Comparison of ENCODE assay signal across 9 mouse cellular contexts in the genomic region with DNA sequence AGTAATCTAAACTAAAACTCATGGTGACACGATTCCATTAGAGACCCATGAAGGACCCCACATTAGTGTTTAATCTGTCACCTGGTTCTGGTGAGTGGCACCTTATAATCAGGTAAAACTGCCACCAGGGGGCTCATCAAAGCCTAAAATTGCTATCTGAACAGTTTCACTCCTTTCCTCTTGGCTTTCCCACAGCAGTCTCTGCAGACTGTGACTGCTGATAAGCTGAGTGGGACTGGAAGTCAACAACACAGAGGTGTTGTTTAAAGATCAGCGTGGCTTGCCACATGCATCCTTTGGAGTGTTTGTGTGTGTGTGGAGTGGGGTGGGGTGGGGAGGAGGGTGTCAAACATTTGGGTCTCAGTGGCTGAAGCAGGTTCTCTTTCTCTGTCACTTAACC.
DNase-seq lines count a peak whose midpoint lies in the region; ATAC-seq and TF ChIP-seq lines count a peak whose summit lies in the region.
"Had no signal": no experiment of that assay in that cellular context is flagged by ENCODE, and none has a peak within 500 bp of the region (broad histone marks: within the 10 kb centered on the region; RNA-seq: fewer than 3 reads in every experiment).

No protein-coding gene starts in this region.

- no peaks in the 10 kb centered on the region for H3K36me3 ChIP-seq in heart, adult 2 months (ENCODE audit: control insufficient read depth, insufficient read depth, low read length)
- H3K36me3 ChIP-seq in heart, embryonic 11.5 days (ENCODE audit: control insufficient read depth, insufficient read depth, low read length): no peaks in the 10 kb centered on the region
- no peaks in the 10 kb centered on the region for H3K36me3 ChIP-seq in midbrain, embryonic 13.5 days
- no peaks in the 10 kb centered on the region for H3K36me3 ChIP-seq in midbrain, embryonic 11.5 days (ENCODE audit: control insufficient read depth, insufficient read depth, low read length)
- no peaks in the 10 kb centered on the region for H3K36me3 ChIP-seq in forebrain, embryonic 15.5 days
- no peaks in the 10 kb centered on the region for H3K36me3 ChIP-seq in neural tube, embryonic 15.5 days
- H3K36me3 ChIP-seq: embryonic facial prominence, embryonic 13.5 days had no signal

- H3K4me2 ChIP-seq in heart, embryonic 11.5 days: no peak overlapping the region
- no peak overlapping the region for H3K4me2 ChIP-seq in midbrain, embryonic 13.5 days (replicated peaks)
- H3K4me2 ChIP-seq in midbrain, embryonic 11.5 days: no peak overlapping the region
- no peak overlapping the region for H3K4me2 ChIP-seq in forebrain, embryonic 15.5 days (replicated peaks)
- no peak overlapping the region for H3K4me2 ChIP-seq in neural tube, embryonic 15.5 days
- H3K4me2 ChIP-seq: embryonic facial prominence, embryonic 13.5 days had no signal

- TF ChIP-seq CTCF in heart, adult 2 months (IDR thresholded peaks at IDR 0.05): peak; percentile 36

- no peak for TF ChIP-seq EP300 in heart, adult 2 months (IDR thresholded peaks at IDR 0.05; ENCODE audit: insufficient read depth, low read depth, low read length)

- WGBS in heart, adult 2 months: 16% methylated on average over 2 of the region's 2 CpGs
- WGBS in heart, embryonic 11.5 days (ENCODE audit: insufficient replicate concordance): 22% methylated on average over 2 of the region's 2 CpGs
- 68% methylated on average over 2 of the region's 2 CpGs for WGBS in midbrain, embryonic 13.5 days
- 63% methylated on average over 2 of the region's 2 CpGs for WGBS in midbrain, embryonic 11.5 days
- 60% methylated on average over 2 of the region's 2 CpGs for WGBS in forebrain, embryonic 15.5 days
- WGBS in neural tube, embryonic 15.5 days: 50% methylated on average over 2 of the region's 2 CpGs

- no peaks in the 10 kb centered on the region for H3K27me3 ChIP-seq in heart, adult 2 months (ENCODE audit: control insufficient read depth, insufficient read depth, low read length)
- no peaks in the 10 kb centered on the region for H3K27me3 ChIP-seq in heart, embryonic 11.5 days (ENCODE audit: control insufficient read depth, insufficient read depth, low read length)
- H3K27me3 ChIP-seq in midbrain, embryonic 13.5 days: no peaks in the 10 kb centered on the region
- no peaks in the 10 kb centered on the region for H3K27me3 ChIP-seq in midbrain, embryonic 11.5 days (ENCODE audit: control insufficient read depth, insufficient read depth, low read length)
- H3K27me3 ChIP-seq in forebrain, embryonic 15.5 days: no peaks in the 10 kb centered on the region
- H3K27me3 ChIP-seq in neural tube, embryonic 15.5 days (replicated peaks): no peaks in the 10 kb centered on the region
- H3K27me3 ChIP-seq: embryonic facial prominence, embryonic 13.5 days had no signal

- no peak overlapping the region for H3K27ac ChIP-seq in heart, adult 2 months
- no peak overlapping the region for H3K27ac ChIP-seq in heart, embryonic 11.5 days (ENCODE audit: low read depth, low read length)
- H3K27ac ChIP-seq in midbrain, embryonic 13.5 days: no peak overlapping the region
- H3K27ac ChIP-seq in midbrain, embryonic 11.5 days (ENCODE audit: low read depth, low read length): no peak overlapping the region
- no peak overlapping the region for H3K27ac ChIP-seq in forebrain, embryonic 15.5 days (replicated peaks)
- H3K27ac ChIP-seq in neural tube, embryonic 15.5 days (replicated peaks): no peak overlapping the region
- H3K27ac ChIP-seq: embryonic facial prominence, embryonic 13.5 days had no signal

- no peaks in the 10 kb centered on the region for H3K4me1 ChIP-seq in heart, adult 2 months (ENCODE audit: control insufficient read depth, insufficient read depth, low read length)
- no peaks in the 10 kb centered on the region for H3K4me1 ChIP-seq in heart, embryonic 11.5 days (ENCODE audit: control insufficient read depth, insufficient read depth, low read length)
- no peaks in the 10 kb centered on the region for H3K4me1 ChIP-seq in midbrain, embryonic 13.5 days (replicated peaks)
- H3K4me1 ChIP-seq in midbrain, embryonic 11.5 days (ENCODE audit: control insufficient read depth, insufficient read depth, low read length): no peaks in the 10 kb centered on the region
- no peaks in the 10 kb centered on the region for H3K4me1 ChIP-seq in forebrain, embryonic 15.5 days
- H3K4me1 ChIP-seq in neural tube, embryonic 15.5 days: 0 out of 2 replicates have a peak, but pooled peaks cover 4% of the 10 kb centered on the region
- H3K4me1 ChIP-seq: embryonic facial prominence, embryonic 13.5 days had no signal

- peak in 1 of 2 experiments; percentile 5 for DNase-seq in heart, adult 2 months
- no peak for DNase-seq in midbrain, embryonic 11.5 days (ENCODE audit: low spot score, missing footprints)
- DNase-seq in urinary bladder, postnatal 10 days (ENCODE audit: low spot score): no peak

- H3K79me2 ChIP-seq in heart, adult 2 months (replicated peaks; ENCODE audit: control insufficient read depth, insufficient read depth, low read length): no peaks in the 10 kb centered on the region

- no peak overlapping the region for H3K4me3 ChIP-seq in heart, adult 2 months
- H3K4me3 ChIP-seq in heart, embryonic 11.5 days (ENCODE audit: low read depth, low read length): no peak overlapping the region
- H3K4me3 ChIP-seq in midbrain, embryonic 13.5 days (replicated peaks): no peak overlapping the region
- H3K4me3 ChIP-seq in midbrain, embryonic 11.5 days (ENCODE audit: low read depth, low read length): no peak overlapping the region
- H3K4me3 ChIP-seq in forebrain, embryonic 15.5 days: no peak overlapping the region
- no peak overlapping the region for H3K4me3 ChIP-seq in neural tube, embryonic 15.5 days (replicated peaks)
- H3K4me3 ChIP-seq: embryonic facial prominence, embryonic 13.5 days had no signal

- peaks cover 3% of the 10 kb centered on the region; the same call in 1 of the 2 replicates for H3K9me3 ChIP-seq in heart, embryonic 11.5 days (replicated peaks; ENCODE audit: control insufficient read depth, low read length)
- no peaks in the 10 kb centered on the region for H3K9me3 ChIP-seq in midbrain, embryonic 13.5 days
- no peaks in the 10 kb centered on the region for H3K9me3 ChIP-seq in midbrain, embryonic 11.5 days (ENCODE audit: control insufficient read depth, low read length)
- no peaks in the 10 kb centered on the region for H3K9me3 ChIP-seq in forebrain, embryonic 15.5 days
- no peaks in the 10 kb centered on the region for H3K9me3 ChIP-seq in neural tube, embryonic 15.5 days (replicated peaks)
- H3K9me3 ChIP-seq: embryonic facial prominence, embryonic 13.5 days had no signal

- H3K9ac ChIP-seq in heart, adult 2 months (ENCODE audit: low read depth, low read length): no peak overlapping the region
- H3K9ac ChIP-seq in heart, embryonic 11.5 days (ENCODE audit: low read depth, low read length): no peak overlapping the region
- no peak overlapping the region for H3K9ac ChIP-seq in midbrain, embryonic 13.5 days (replicated peaks)
- H3K9ac ChIP-seq in midbrain, embryonic 11.5 days (ENCODE audit: low read length): no peak overlapping the region
- no peak overlapping the region for H3K9ac ChIP-seq in forebrain, embryonic 15.5 days (replicated peaks)
- H3K9ac ChIP-seq in neural tube, embryonic 15.5 days (replicated peaks): no peak overlapping the region
- H3K9ac ChIP-seq: embryonic facial prominence, embryonic 13.5 days had no signal

- intact Hi-C loops in heart, adult 2 months (cut with DNase I): no loop called here

- TF ChIP-seq POLR2A in heart, adult 2 months (IDR thresholded peaks at IDR 0.05; ENCODE audit: insufficient read depth, low read depth, low read length): no peak

- no peak for ATAC-seq in heart, embryonic 11.5 days (replicated peaks; ENCODE audit: insufficient number of reproducible peaks, low FRiP score, low TSS enrichment)
- peak; percentile 48; the same call in 1 of the 2 replicates for ATAC-seq in midbrain, embryonic 13.5 days
- no peak for ATAC-seq in midbrain, embryonic 11.5 days (ENCODE audit: low FRiP score)
- ATAC-seq in forebrain, embryonic 15.5 days (replicated peaks): peak; percentile 53; the same call in 1 of the 2 replicates
- ATAC-seq in neural tube, embryonic 15.5 days (ENCODE audit: low FRiP score): peak; percentile 70; the same call in 1 of the 2 replicates
- no peak for ATAC-seq in erythroid progenitor cell, adult 5-6 weeks (replicated peaks; ENCODE audit: low FRiP score, poor library complexity, severe bottlenecking)

Comparison
In these comparisons a context has a peak if more than half of its experiments do, and no peak if none do; other contexts are left out.
1. ATAC-seq: peak in midbrain, embryonic 13.5 days (single experiment), forebrain, embryonic 15.5 days (single experiment) and neural tube, embryonic 15.5 days (single experiment); none in heart, embryonic 11.5 days (single experiment), midbrain, embryonic 11.5 days (single experiment) and erythroid progenitor cell, adult 5-6 weeks (single experiment).